ENCODE assay signal across 23 mouse cellular contexts in genomic region chr12:72942171-72942570, GRCm38 (mm10). TPM values are rescaled to one million over a fixed set of nuclear protein-coding genes. Genes with fewer than 3 reads are reported as not detected.
"Had no signal": no experiment of that assay in that cellular context is flagged by ENCODE, and none has a peak within 500 bp of the region (broad histone marks: within the 10 kb centered on the region; RNA-seq: fewer than 3 reads in every experiment).

No protein-coding gene starts in this region.

- H3K4me3 ChIP-seq: layer of hippocampus, adult 2 months; limb, embryonic 10.5 days; limb, embryonic 13.5 days; liver, embryonic 12.5 days; liver, embryonic 15.5 days; lung, embryonic 15.5 days; megakaryocyte, embryonic 14.5 days had no signal

- ATAC-seq: liver, embryonic 12.5 days had no signal

- H3K4me1 ChIP-seq: liver, embryonic 15.5 days had no signal

- H3K36me3 ChIP-seq: limb, embryonic 10.5 days; limb, embryonic 13.5 days; liver, embryonic 12.5 days; liver, embryonic 15.5 days; lung, embryonic 15.5 days; midbrain, embryonic 10.5 days had no signal

- H3K9me3 ChIP-seq: limb, embryonic 10.5 days; limb, embryonic 13.5 days; liver, embryonic 12.5 days; liver, embryonic 15.5 days; lung, embryonic 15.5 days; megakaryocyte, embryonic 14.5 days; midbrain, embryonic 10.5 days had no signal

- H3K4me2 ChIP-seq: limb, embryonic 13.5 days; liver, embryonic 12.5 days; liver, embryonic 15.5 days; lung, embryonic 15.5 days had no signal

- H3K9ac ChIP-seq: limb, embryonic 13.5 days; liver, embryonic 12.5 days; liver, embryonic 15.5 days; lung, embryonic 15.5 days had no signal

- H3K27ac ChIP-seq: kidney, postnatal 0 days; layer of hippocampus, adult 2 months; limb, embryonic 10.5 days; limb, embryonic 13.5 days; liver, embryonic 12.5 days; liver, embryonic 15.5 days; lung, embryonic 15.5 days; midbrain, embryonic 10.5 days; stomach, postnatal 0 days had no signal

- DNase-seq: kidney, postnatal 25 days; layer of hippocampus, adult 9-11 months; liver; lung, adult 18-20 months; lung, postnatal 10 days; lung, postnatal 36 days; thymus, adult 2 months; thymus, postnatal 14 days had no signal

RNA-seq across cellular contexts. Expression of gene 4930447C04Rik, which starts 1.6 kb away (rescaled TPM):
- polyA plus RNA-seq: large intestine, adult 2 months; thymus, adult 2 months had no signal

RNA-seq across cellular contexts. Expression of gene Six6, which starts 2.5 kb away (rescaled TPM):
- polyA plus RNA-seq: kidney, embryonic 14.5 days; kidney, postnatal 0 days; large intestine, adult 2 months; limb, embryonic 10.5 days; limb, embryonic 13.5 days; liver, embryonic 12.5 days; liver, embryonic 15.5 days; lung, embryonic 15.5 days; neural tube, embryonic 11.5 days; neural tube, embryonic 14.5 days; stomach, embryonic 14.5 days; stomach, postnatal 0 days; thymus, adult 2 months had no signal
